Mouse (Mus musculus): ENCODE data around the gene Cdk5rap3. TPM values are rescaled to one million over a fixed set of nuclear protein-coding genes. Genes with fewer than 3 reads are reported as not detected.

Gene Cdk5rap3
- total and polyA plus RNA-seq, 3 experiments: 45.2 to 55.4 TPM; not detected in 1

- Histone ChIP-seq H3K27me3 (ENCODE audit: control insufficient read depth in 1 of 2, insufficient read depth in 2 of 2, low read length in 2 of 2) (peaks cover 40 to 59% of the 10 kb centered on the region in 2 experiments), H3K4me3 (ENCODE audit: control insufficient read depth in 1 of 2, insufficient read depth in 1 of 2, low read depth in 2 of 2, low read length in 2 of 2) (no peak overlapping the region), H3K4me1 (ENCODE audit: control insufficient read depth in 1 of 2, insufficient read depth in 2 of 2, low read length in 2 of 2) (no peaks in the 10 kb centered on the region; a peak in 1 of 4 replicates), H3K9me3 (replicated peaks; ENCODE audit: insufficient read depth, low read length) (no peaks in the 10 kb centered on the region), H3K27ac (ENCODE audit: control insufficient read depth, low read depth, low read length) (no peak overlapping the region), H3K36me3 (ENCODE audit: control insufficient read depth in 1 of 2, insufficient read depth in 2 of 2, low read length in 2 of 2) (no peaks in the 10 kb centered on the region), H3K9ac (ENCODE audit: control insufficient read depth, low read depth, low read length, poor library complexity, severe bottlenecking) (no peak overlapping the region), H3K79me2 (ENCODE audit: control insufficient read depth, insufficient read depth, low read length, poor library complexity) (no peaks in the 10 kb centered on the region)
- TF ChIP-seq GABPA (IDR thresholded peaks at IDR 0.05; ENCODE audit: low read depth, low read length) (no peak), UBTF (IDR thresholded peaks at IDR 0.05; ENCODE audit: borderline replicate concordance, insufficient read depth, low read depth, low read length) (no peak), NRF1 (IDR thresholded peaks at IDR 0.05; ENCODE audit: insufficient read depth, low read depth, low read length, poor library complexity, severe bottlenecking) (no peak), ZKSCAN1 (IDR thresholded peaks at IDR 0.05; ENCODE audit: low read depth, low read length) (no peak), ZNF384 (IDR thresholded peaks at IDR 0.05; ENCODE audit: low read depth, low read length) (no peak), ETS1 (IDR thresholded peaks at IDR 0.05; ENCODE audit: low read depth, low read length) (no peak), MXI1 (IDR thresholded peaks at IDR 0.05; ENCODE audit: low read depth, low read length) (no peak), MAZ (IDR thresholded peaks at IDR 0.05; ENCODE audit: low read depth, low read length) (no peak), NELFE (IDR thresholded peaks at IDR 0.05; ENCODE audit: low read depth, low read length) (no peak), JUND (IDR thresholded peaks at IDR 0.05; ENCODE audit: low read depth, low read length) (no peak), E2F4 (IDR thresholded peaks at IDR 0.05; ENCODE audit: borderline replicate concordance, low read depth, low read length) (no peak), EP300 (IDR thresholded peaks at IDR 0.05; ENCODE audit: low read depth in 1 of 2, low read length in 2 of 2) (no peak), CHD1 (IDR thresholded peaks at IDR 0.05; ENCODE audit: low read depth, low read length) (no peak), TBP (IDR thresholded peaks at IDR 0.05; ENCODE audit: low read depth, low read length) (no peak), RCOR1 (IDR thresholded peaks at IDR 0.05; ENCODE audit: low read depth, low read length) (no peak), MEF2A (IDR thresholded peaks at IDR 0.05; ENCODE audit: extremely low read depth, insufficient replicate concordance, low read depth, low read length, poor library complexity, severe bottlenecking) (no peak), POLR2A (IDR thresholded peaks at IDR 0.05; ENCODE audit: control insufficient read depth in 1 of 2, insufficient read depth in 1 of 2, low read depth in 1 of 2, low read length in 2 of 2, poor library complexity in 1 of 2) (no peak)
- no peak for DNase-seq (ENCODE audit: low read depth, low spot score)
Measured at GRCm38 (mm10) chr11:96885901-96886340, 30.4 kb downstream of the Cdk5rap3 start.

GRCm38 (mm10) chr11:96880296-96880695 is 36.0 kb downstream of the Cdk5rap3 start:
- H3K27me3 ChIP-seq (ENCODE audit: control insufficient read depth in 1 of 2, insufficient read depth in 2 of 2, low read length in 2 of 2): peaks cover 47 to 61% of the 10 kb centered on the region in 2 experiments
- no peaks in the 10 kb centered on the region for H3K79me2 ChIP-seq (ENCODE audit: control insufficient read depth, insufficient read depth, low read length, poor library complexity)
- no peak overlapping the region for H3K4me3 ChIP-seq (ENCODE audit: control insufficient read depth in 1 of 2, insufficient read depth in 1 of 2, low read depth in 2 of 2, low read length in 2 of 2)
- H3K27ac ChIP-seq (ENCODE audit: control insufficient read depth, low read depth, low read length): no peak overlapping the region
- DNase-seq (ENCODE audit: low read depth, low spot score): no peak
- H3K36me3 ChIP-seq (ENCODE audit: control insufficient read depth in 1 of 2, insufficient read depth in 2 of 2, low read length in 2 of 2): no peaks in the 10 kb centered on the region; a peak in 1 of 4 replicates
- no peak overlapping the region for H3K9ac ChIP-seq (ENCODE audit: control insufficient read depth, low read depth, low read length, poor library complexity, severe bottlenecking)
- TF ChIP-seq USF1 (IDR thresholded peaks at IDR 0.05; ENCODE audit: low read depth, low read length): peak; percentile 71
- no peak for TF ChIP-seq ELF1 (IDR thresholded peaks at IDR 0.05; ENCODE audit: low read depth, low read length)
- peaks cover 0 to 7% of the 10 kb centered on the region in 2 experiments; a peak in 2 of 4 replicates for H3K4me1 ChIP-seq (ENCODE audit: control insufficient read depth in 1 of 2, insufficient read depth in 2 of 2, low read length in 2 of 2)
- no peaks in the 10 kb centered on the region for H3K9me3 ChIP-seq (replicated peaks; ENCODE audit: insufficient read depth, low read length)
